Mouse (Mus musculus) kidney, postnatal 0 days (tissue): ENCODE measurements at regions not wholly inside any gene's neighbourhood (a gene's known extent, or its start where the extent isn't known, plus 50 kb on each side); places are given as distances from the start of the nearest gene placed in this dataset. TPM values are rescaled to one million over a fixed set of nuclear protein-coding genes. Genes with fewer than 3 reads are reported as not detected.

Experiments used
- ATAC-seq: fragments of 200-750 bp; cut with Nextera tagmentation; replicated peaks from 2 replicates; pipeline ENCODE4 v1.8.0; 2017; ENCODE audit warnings: low read depth, moderate number of reproducible peaks, moderate TSS enrichment, moderate library complexity; ENCODE audit not compliant: low FRiP score
- DNase-seq: peaks from one replicate; pipeline ENCODE4 v3.0.0-alpha.2; 2016; ENCODE audit warnings: low spot score
- H3K27ac ChIP-seq: fragments of 300-500 bp; sonication (generic); 2 replicates; pipeline ENCODE4 v1.5.1; 2014; ENCODE audit warnings: mild to moderate bottlenecking
- H3K27me3 ChIP-seq: fragments of 300-500 bp; sonication (generic); 2 replicates; pipeline ENCODE4 v1.6.1; 2014; ENCODE audit warnings: low read length, mixed read lengths; ENCODE audit not compliant: insufficient read depth
- H3K36me3 ChIP-seq: fragments of 300-500 bp; sonication (generic); 2 replicates; pipeline ENCODE4 v1.6.1; 2014; ENCODE audit warnings: low read length, mixed read lengths; ENCODE audit not compliant: insufficient read depth
- H3K4me1 ChIP-seq: fragments of 300-500 bp; sonication (generic); replicated peaks from 2 replicates; pipeline ENCODE4 v1.6.1; 2014; ENCODE audit warnings: antibody characterized with exemption, low read length, mixed read lengths; ENCODE audit not compliant: insufficient read depth
- H3K4me2 ChIP-seq: fragments of 300-500 bp; sonication (generic); 2 replicates; pipeline ENCODE4 v1.6.1; 2014; ENCODE audit warnings: mild to moderate bottlenecking, low read length, moderate library complexity, mixed read lengths
- H3K4me3 ChIP-seq: fragments of 300-500 bp; sonication (generic); replicated peaks from 2 replicates; pipeline ENCODE4 v1.5.1; 2014; ENCODE audit warnings: low read depth, low read length
- H3K9ac ChIP-seq: fragments of 300-500 bp; sonication (generic); 2 replicates; pipeline ENCODE4 v1.6.1; 2014; ENCODE audit warnings: low read depth, low read length
- H3K9me3 ChIP-seq: fragments of 300-500 bp; sonication (generic); replicated peaks from 2 replicates; pipeline ENCODE4 v1.6.1; 2016; ENCODE audit warnings: low read length, inconsistent platforms, mixed read lengths
- CTCF ChIP-seq: IDR thresholded peaks from 2 replicates; pipeline ENCODE4 v1.5.1; 2016; ENCODE audit warnings: antibody characterized with exemption, low read depth, mild to moderate bottlenecking, moderate library complexity
- WGBS: fragments of 180-500 bp; shearing (Covaris S2); extraction: QIAGEN DNeasy Blood & Tissue Kit; methylation state at CpG from one replicate; pipeline ENCODE4 v1.1.7; 2014; 5-methylcytosine and 5-hydroxymethylcytosine counted together
- microRNA-seq: library from miRNA; unstranded; fragments of <30 nt; microRNA quantifications from one replicate; pipeline ENCODE4, GENCODE M21; 2016

DNA sequence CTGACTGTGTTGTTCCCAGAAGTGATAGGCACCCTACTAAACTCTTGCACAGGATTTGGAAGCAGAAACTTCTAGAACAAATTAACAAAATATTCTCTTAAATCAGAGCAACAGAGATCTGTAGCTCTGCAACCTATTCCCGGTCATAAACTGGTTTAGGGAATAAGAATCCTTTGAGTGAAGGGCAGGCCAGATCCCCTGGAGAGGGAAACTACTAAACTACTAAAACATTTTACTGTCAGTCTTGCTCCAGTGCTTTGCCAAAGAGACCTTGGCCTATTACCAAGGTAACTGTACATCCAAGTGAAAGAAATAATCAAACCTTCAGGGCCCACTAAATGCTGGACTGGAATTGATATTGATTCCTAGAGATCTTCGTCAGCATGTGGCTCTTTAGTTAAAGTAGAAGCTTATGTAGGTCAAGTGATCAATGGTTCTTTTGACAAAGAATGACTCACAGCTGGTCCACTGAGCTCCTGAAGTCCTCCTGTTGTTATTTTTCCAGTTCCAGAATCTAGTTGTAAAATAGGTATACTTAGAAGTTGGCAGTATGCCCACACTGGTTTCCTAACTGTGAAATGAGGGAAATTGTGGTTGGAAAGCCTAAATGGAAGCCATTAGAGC lies 91.6 kb upstream of the Slc24a2 start:
- DNase-seq (no peak), ATAC-seq (no peak)
- Histone ChIP-seq H3K4me2 (no peak overlapping the region), H3K36me3 (no peaks in the 10 kb centered on the region), H3K9me3 (no peaks in the 10 kb centered on the region), H3K4me1 (no peaks in the 10 kb centered on the region), H3K27ac (no peak overlapping the region), H3K9ac (no peak overlapping the region), H3K27me3 (no peaks in the 10 kb centered on the region), H3K4me3 (no peak overlapping the region)
- 63% methylated on average over 2 of the region's 2 CpGs for WGBS
- TF ChIP-seq CTCF, result no peak

- H3K9ac ChIP-seq, result no peak overlapping the region
- no peak overlapping the region for H3K27ac ChIP-seq
- no peaks in the 10 kb centered on the region for H3K9me3 ChIP-seq
- no peaks in the 10 kb centered on the region for H3K36me3 ChIP-seq
- no peak overlapping the region for H3K4me3 ChIP-seq
- no peaks in the 10 kb centered on the region for H3K4me1 ChIP-seq
- WGBS, result 80% methylated on average over 5 of the region's 5 CpGs
- no peak for TF ChIP-seq CTCF
- DNase-seq, result no peak
- no peak for ATAC-seq
- H3K4me2 ChIP-seq, result no peak overlapping the region
- no peaks in the 10 kb centered on the region for H3K27me3 ChIP-seq
These were observed 67.9 kb upstream of the Slc24a2 start for GRCm38 (mm10) chr4:87298129-87298528.

DNA sequence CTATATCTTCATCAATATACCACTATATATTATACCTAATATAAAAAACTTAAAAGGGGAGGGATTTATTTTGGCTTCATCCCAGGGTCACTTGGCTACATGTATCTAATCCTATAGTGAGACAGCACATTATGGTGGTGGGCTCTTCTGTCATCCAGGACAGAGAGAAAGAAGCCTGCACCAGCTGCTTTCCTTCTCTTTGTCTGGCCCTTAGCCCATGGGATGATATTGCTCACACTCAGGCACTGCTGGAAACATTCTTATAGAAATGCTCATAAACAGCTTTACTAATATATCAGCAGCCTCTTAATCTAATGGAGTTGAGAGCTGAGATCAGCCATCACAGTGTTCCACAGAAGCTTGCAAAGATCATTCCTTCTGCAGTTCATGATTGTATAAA lies 64.3 kb upstream of the Slc24a2 start:
- Histone ChIP-seq H3K9me3 (no peaks in the 10 kb centered on the region), H3K27me3 (no peaks in the 10 kb centered on the region), H3K4me3 (no peak overlapping the region), H3K4me1 (no peaks in the 10 kb centered on the region), H3K27ac (no peak overlapping the region), H3K9ac (no peak overlapping the region), H3K36me3 (no peaks in the 10 kb centered on the region), H3K4me2 (no peak overlapping the region)
- DNase-seq (no peak), ATAC-seq (no peak)
- TF ChIP-seq CTCF, result no peak

Small RNAs in the stretch of these regions (microRNA-seq; reads per million reads assigned to microRNA genes)
- not detected for gene Gm23154
